ENCODE assay signal across 9 mouse cellular contexts in the genomic region with DNA sequence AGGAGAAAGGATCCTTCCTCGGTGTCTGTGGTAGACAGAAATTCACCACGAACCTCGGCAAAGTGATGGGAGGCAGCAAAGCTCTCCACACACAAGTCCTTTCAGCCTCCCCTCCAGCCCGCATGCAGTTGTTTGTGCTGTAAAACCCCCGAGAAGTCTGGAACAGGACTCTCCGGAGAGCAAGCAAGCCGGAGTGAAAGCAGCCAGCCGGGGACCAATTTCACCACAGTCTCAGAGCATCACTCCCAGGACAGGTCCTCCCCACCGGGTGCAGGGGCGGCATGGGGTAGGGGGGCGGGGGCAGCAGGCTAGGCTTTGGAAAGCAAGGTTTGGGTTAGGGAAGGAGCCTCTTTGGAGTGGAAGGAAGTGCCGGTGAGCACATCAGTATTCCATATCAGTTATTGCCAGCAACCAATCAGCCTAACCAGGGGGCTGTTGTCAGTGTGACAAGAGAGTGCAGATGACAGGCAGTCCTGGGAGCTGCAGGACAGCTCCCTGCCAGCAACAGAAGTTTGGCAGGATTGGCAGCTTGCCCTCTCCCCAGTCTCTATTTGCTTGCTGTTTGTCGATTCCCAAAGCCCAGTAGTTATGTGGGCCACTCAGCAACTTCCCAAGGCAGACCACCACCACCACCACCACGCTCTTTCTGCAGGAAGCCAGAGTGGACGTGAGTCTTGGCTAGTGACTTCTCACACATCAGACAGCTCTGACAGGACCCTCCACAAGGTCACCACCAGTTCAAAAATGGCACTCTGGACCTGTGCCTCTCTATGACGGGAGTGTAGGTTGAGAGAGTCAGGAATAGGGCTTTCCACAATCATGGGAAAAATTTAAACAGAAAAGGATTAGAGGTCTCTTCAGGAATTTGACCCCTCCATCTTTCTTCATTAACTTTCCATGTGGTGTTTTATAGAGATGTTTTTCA.
DNase-seq lines count a peak whose midpoint lies in the region; ATAC-seq and TF ChIP-seq lines count a peak whose summit lies in the region.
"Had no signal": no experiment of that assay in that cellular context is flagged by ENCODE, and none has a peak within 500 bp of the region (broad histone marks: within the 10 kb centered on the region; RNA-seq: fewer than 3 reads in every experiment).

No protein-coding gene starts in this region.

- no peaks in the 10 kb centered on the region for H3K36me3 ChIP-seq in lung, embryonic 16.5 days (ENCODE audit: control insufficient read depth, insufficient read depth, low read length)
- no peaks in the 10 kb centered on the region for H3K36me3 ChIP-seq in heart, postnatal 0 days (replicated peaks; ENCODE audit: control insufficient read depth, insufficient read depth, low read length)
- H3K36me3 ChIP-seq: liver, embryonic 13.5 days had no signal

- H3K9ac ChIP-seq in lung, embryonic 16.5 days (ENCODE audit: low read length), result no peak overlapping the region
- peak overlapping the region; percentile 2; the same call in 1 of the 2 replicates for H3K9ac ChIP-seq in heart, postnatal 0 days (replicated peaks; ENCODE audit: low read depth, low read length)
- H3K9ac ChIP-seq: liver, embryonic 13.5 days had no signal

- 2% methylated on average over 16 of the region's 16 CpGs for WGBS in lung, embryonic 16.5 days
- 2% methylated on average over 16 of the region's 16 CpGs for WGBS in heart, postnatal 0 days

- TF ChIP-seq CTCF in heart, postnatal 0 days (IDR thresholded peaks at IDR 0.05; ENCODE audit: low read depth), result no peak

- H3K9me3 ChIP-seq in lung, embryonic 16.5 days (ENCODE audit: control insufficient read depth, low read length), result no peaks in the 10 kb centered on the region
- H3K9me3 ChIP-seq in heart, postnatal 0 days (replicated peaks; ENCODE audit: control insufficient read depth, low read length), result no peaks in the 10 kb centered on the region
- H3K9me3 ChIP-seq: liver, embryonic 13.5 days had no signal

- peak overlapping the region; percentile 55 for H3K4me2 ChIP-seq in lung, embryonic 16.5 days (ENCODE audit: low read depth, low read length)
- H3K4me2 ChIP-seq in heart, postnatal 0 days (ENCODE audit: low read depth, low read length), result peak overlapping the region; percentile 58

- H3K4me1 ChIP-seq in lung, embryonic 16.5 days (replicated peaks; ENCODE audit: control insufficient read depth, insufficient read depth, low read length), result peaks cover 3% of the 10 kb centered on the region; the same call in 1 of the 2 replicates
- no peaks in the 10 kb centered on the region for H3K4me1 ChIP-seq in heart, postnatal 0 days (ENCODE audit: control insufficient read depth, insufficient read depth)
- H3K4me1 ChIP-seq: liver, embryonic 13.5 days had no signal

- H3K27me3 ChIP-seq in lung, embryonic 16.5 days (ENCODE audit: control insufficient read depth, insufficient read depth, low read depth, low read length), result 0 out of 2 replicates have a peak, but pooled peaks cover 2% of the 10 kb centered on the region
- H3K27me3 ChIP-seq in heart, postnatal 0 days (ENCODE audit: control insufficient read depth, insufficient read depth, low read length), result no peaks in the 10 kb centered on the region

- intact Hi-C loops in left cerebral cortex, postnatal 36 days (cut with DNase I), result no loop called here

- TF ChIP-seq EP300 in heart, postnatal 0 days (IDR thresholded peaks at IDR 0.05; ENCODE audit: low read depth), result no peak

- no peak for ATAC-seq in lung, embryonic 16.5 days (ENCODE audit: low read depth)
- ATAC-seq in heart, postnatal 0 days (ENCODE audit: insufficient read depth, low read depth), result peak; percentile 24; the same call in 1 of the 2 replicates
- no peak for ATAC-seq in erythroid progenitor cell, adult 5-6 weeks (replicated peaks; ENCODE audit: low FRiP score, poor library complexity, severe bottlenecking)

- DNase-seq in lung, postnatal 36 days, result no peak
- peak; percentile 22 for DNase-seq in embryo, embryonic 11.5 days (ENCODE audit: low read depth, low spot score)
- DNase-seq in heart, postnatal 0 days (ENCODE audit: low spot score), result peak; percentile 6
- DNase-seq in left cerebral cortex, postnatal 36 days (ENCODE audit: low spot score in 2 of 2), result peak; percentile 34 to 35
- DNase-seq in right cerebral cortex, postnatal 14 days, result peak; percentile 26
- no peak for DNase-seq in kidney, adult 9 months
- DNase-seq: liver, embryonic 13.5 days had no signal

- peak overlapping the region; percentile 30 for H3K4me3 ChIP-seq in lung, embryonic 16.5 days (ENCODE audit: low read length)
- H3K4me3 ChIP-seq in heart, postnatal 0 days (ENCODE audit: low read depth, low read length), result peak overlapping the region; percentile 36
- H3K4me3 ChIP-seq: liver, embryonic 13.5 days had no signal

- no peak overlapping the region for H3K27ac ChIP-seq in lung, embryonic 16.5 days (ENCODE audit: low read length)
- no peak overlapping the region for H3K27ac ChIP-seq in heart, postnatal 0 days (ENCODE audit: low read depth)
- H3K27ac ChIP-seq: liver, embryonic 13.5 days had no signal

Comparison
In these comparisons a context has a peak if more than half of its experiments do, and no peak if none do; other contexts are left out.
1. DNase-seq: peak in embryo, embryonic 11.5 days (single experiment), heart, postnatal 0 days (single experiment), left cerebral cortex, postnatal 36 days (2 of 2) and right cerebral cortex, postnatal 14 days (single experiment); none in lung, postnatal 36 days (single experiment) and kidney, adult 9 months (single experiment).